Mouse (Mus musculus): ENCODE data around the gene Pgls. TPM values are rescaled to one million over a fixed set of nuclear protein-coding genes. Genes with fewer than 3 reads are reported as not detected.
A peak's percentile ranks its signal among the peaks of the same experiment; 100 is the strongest.

The Pgls gene
- polyA plus RNA-seq, 1 experiment from 2014 or later: 206 TPM

- ATAC-seq: no peak
- H3K4me2 ChIP-seq: no peak overlapping the region
Measured at GRCm38 (mm10) chr8:71560071-71560470, 31.9 kb upstream of the Pgls start.

GRCm38 (mm10) chr8:71560765-71561164 is 31.2 kb upstream of the Pgls start:
- ATAC-seq: no peak
- H3K27me3 ChIP-seq: peaks cover 83% of the 10 kb centered on the region
- no peak overlapping the region for H3K9ac ChIP-seq
- WGBS: 90% methylated on average over 5 of the region's 5 CpGs
- no peaks in the 10 kb centered on the region for H3K9me3 ChIP-seq (replicated peaks)
- no peak overlapping the region for H3K4me3 ChIP-seq
- H3K27ac ChIP-seq: no peak overlapping the region
- peaks cover 20% of the 10 kb centered on the region for H3K4me1 ChIP-seq
- no peak overlapping the region for H3K4me2 ChIP-seq
- no peaks in the 10 kb centered on the region for H3K36me3 ChIP-seq (ENCODE audit: poor library complexity, severe bottlenecking)

More at GRCm38 (mm10) chr8:71560071-71560470, 31.9 kb upstream of the Pgls start:
- H3K27me3 ChIP-seq: peaks cover 86% of the 10 kb centered on the region
- WGBS: 76% methylated on average over 3 of the region's 3 CpGs
- no peak overlapping the region for H3K9ac ChIP-seq
- H3K4me1 ChIP-seq: peaks cover 20% of the 10 kb centered on the region
- H3K9me3 ChIP-seq (replicated peaks): no peaks in the 10 kb centered on the region
- H3K27ac ChIP-seq: no peak overlapping the region
- H3K4me3 ChIP-seq: no peak overlapping the region
- H3K36me3 ChIP-seq (ENCODE audit: poor library complexity, severe bottlenecking): no peaks in the 10 kb centered on the region

GRCm38 (mm10) chr8:71561401-71561800 is 30.6 kb upstream of the Pgls start:
- Histone ChIP-seq H3K4me1 (peaks cover 20% of the 10 kb centered on the region), H3K9ac (no peak overlapping the region), H3K36me3 (ENCODE audit: poor library complexity, severe bottlenecking) (no peaks in the 10 kb centered on the region), H3K27ac (no peak overlapping the region), H3K4me2 (no peak overlapping the region), H3K27me3 (peaks cover 78% of the 10 kb centered on the region), H3K9me3 (replicated peaks) (no peaks in the 10 kb centered on the region), H3K4me3 (no peak overlapping the region)
- 2% methylated on average over 15 of the region's 15 CpGs for WGBS
- peak; percentile 50; the same call in 1 of the 2 replicates for ATAC-seq

- under 1% methylated on average over 33 of the region's 33 CpGs for WGBS
Measured at GRCm38 (mm10) chr8:71562751-71563150, 29.2 kb upstream of the Pgls start.

GRCm38 (mm10) chr8:71563992-71564391 is 28.0 kb upstream of the Pgls start:
- Histone ChIP-seq H3K27ac (no peak overlapping the region), H3K4me1 (peaks cover 20% of the 10 kb centered on the region), H3K36me3 (ENCODE audit: poor library complexity, severe bottlenecking) (no peaks in the 10 kb centered on the region), H3K9me3 (replicated peaks) (no peaks in the 10 kb centered on the region), H3K27me3 (peaks cover 52% of the 10 kb centered on the region), H3K4me3 (no peak overlapping the region), H3K9ac (no peak overlapping the region), H3K4me2 (no peak overlapping the region)
- WGBS: 90% methylated on average over 4 of the region's 4 CpGs
- no peak for ATAC-seq

More at GRCm38 (mm10) chr8:71562751-71563150, 29.2 kb upstream of the Pgls start:
- Histone ChIP-seq H3K27ac (no peak overlapping the region), H3K9me3 (replicated peaks) (no peaks in the 10 kb centered on the region), H3K4me3 (peak overlapping the region; percentile 28), H3K36me3 (ENCODE audit: poor library complexity, severe bottlenecking) (no peaks in the 10 kb centered on the region), H3K4me2 (peak overlapping the region; percentile 53), H3K9ac (peak overlapping the region; percentile 30; the same call in 1 of the 2 replicates), H3K27me3 (peaks cover 64% of the 10 kb centered on the region), H3K4me1 (peaks cover 20% of the 10 kb centered on the region)
- ATAC-seq: peak; percentile 60; the same call in 1 of the 2 replicates

GRCm38 (mm10) chr8:71566501-71566900 is 25.5 kb upstream of the Pgls start, which contains the start of gene Nxnl1:
Gene Nxnl1 (minus strand): TSS chr8:71566601.
- peaks cover 27% of the 10 kb centered on the region for H3K27me3 ChIP-seq
- no peaks in the 10 kb centered on the region for H3K9me3 ChIP-seq (replicated peaks)
- ATAC-seq: no peak
- no peak within 1 kb of the TSS for H3K27ac ChIP-seq
- WGBS: 39% methylated on average over 3 of the region's 3 CpGs
- peaks cover 33% of the 10 kb centered on the region for H3K4me1 ChIP-seq
- no peaks in the 10 kb centered on the region for H3K36me3 ChIP-seq (ENCODE audit: poor library complexity, severe bottlenecking)
- no peak within 1 kb of the TSS for H3K9ac ChIP-seq
- no peak within 1 kb of the TSS for H3K4me2 ChIP-seq
- no peak within 1 kb of the TSS for H3K4me3 ChIP-seq

- H3K4me1 ChIP-seq: peaks cover 42% of the 10 kb centered on the region
- no peaks in the 10 kb centered on the region for H3K36me3 ChIP-seq (ENCODE audit: poor library complexity, severe bottlenecking)
- H3K27me3 ChIP-seq: peaks cover 16% of the 10 kb centered on the region
- no peak for ATAC-seq
- H3K27ac ChIP-seq: 0 out of 2 replicates have a peak overlapping the region, but pooled peaks have one; percentile 67
- H3K9ac ChIP-seq: no peak overlapping the region
- H3K4me2 ChIP-seq: no peak overlapping the region
- no peaks in the 10 kb centered on the region for H3K9me3 ChIP-seq (replicated peaks)
- H3K4me3 ChIP-seq: no peak overlapping the region
- WGBS: 85% methylated on average over 7 of the region's 7 CpGs
Measured at GRCm38 (mm10) chr8:71567587-71567986, 24.4 kb upstream of the Pgls start.

- Histone ChIP-seq H3K36me3 (ENCODE audit: poor library complexity, severe bottlenecking) (no peaks in the 10 kb centered on the region), H3K4me2 (peak within 1 kb of the TSS; percentile 83), H3K27me3 (peaks cover 8% of the 10 kb centered on the region), H3K9me3 (replicated peaks) (no peaks in the 10 kb centered on the region), H3K4me3 (peak within 1 kb of the TSS; percentile 52), H3K4me1 (peaks cover 44% of the 10 kb centered on the region), H3K9ac (peak within 1 kb of the TSS; percentile 82), H3K27ac (peak within 1 kb of the TSS; percentile 67)
- WGBS: 14% methylated on average over 13 of the region's 13 CpGs
- ATAC-seq: no peak
Measured at GRCm38 (mm10) chr8:71568387-71568937, 23.5 kb upstream of the Pgls start, which contains the start of gene Slc27a1. Gene Slc27a1 (plus strand): TSS chr8:71568882.

- Histone ChIP-seq H3K36me3 (ENCODE audit: poor library complexity, severe bottlenecking) (no peaks in the 10 kb centered on the region), H3K4me3 (peak overlapping the region; percentile 52), H3K4me1 (peaks cover 45% of the 10 kb centered on the region), H3K9me3 (replicated peaks) (no peaks in the 10 kb centered on the region), H3K9ac (peak overlapping the region; percentile 82; the same call in 1 of the 2 replicates), H3K27ac (peak overlapping the region; percentile 67), H3K4me2 (peak overlapping the region; percentile 83), H3K27me3 (peaks cover 5% of the 10 kb centered on the region)
- no peak for ATAC-seq
- WGBS: 17% methylated on average over 6 of the region's 6 CpGs
Measured at GRCm38 (mm10) chr8:71568941-71569340, 23.0 kb upstream of the Pgls start.

GRCm38 (mm10) chr8:71569366-71570290 is 22.3 kb upstream of the Pgls start:
- peak overlapping the region; percentile 67 for H3K27ac ChIP-seq
- under 1% methylated on average over 51 of the region's 51 CpGs for WGBS
- H3K9ac ChIP-seq: peak overlapping the region; percentile 82
- ATAC-seq: peak; percentile 82
- peak overlapping the region; percentile 52 for H3K4me3 ChIP-seq
- H3K36me3 ChIP-seq (ENCODE audit: poor library complexity, severe bottlenecking): no peaks in the 10 kb centered on the region
- H3K9me3 ChIP-seq (replicated peaks): no peaks in the 10 kb centered on the region
- peaks cover 5% of the 10 kb centered on the region for H3K27me3 ChIP-seq
- H3K4me1 ChIP-seq: peaks cover 52% of the 10 kb centered on the region
- H3K4me2 ChIP-seq: peak overlapping the region; percentile 83

GRCm38 (mm10) chr8:71570291-71570954 is 21.6 kb upstream of the Pgls start:
- Histone ChIP-seq H3K27ac (peak overlapping the region; percentile 63), H3K4me1 (peaks cover 52% of the 10 kb centered on the region), H3K27me3 (peaks cover 4% of the 10 kb centered on the region), H3K4me2 (peak overlapping the region; percentile 83), H3K4me3 (peak overlapping the region; percentile 52), H3K9me3 (replicated peaks) (no peaks in the 10 kb centered on the region), H3K9ac (peak overlapping the region; percentile 82), H3K36me3 (ENCODE audit: poor library complexity, severe bottlenecking) (no peaks in the 10 kb centered on the region)
- WGBS: under 1% methylated on average over 41 of the region's 41 CpGs
- peak; percentile 88 for ATAC-seq
